Mouse (Mus musculus) forebrain, embryonic 13.5 days (tissue): ENCODE results near the gene Foxa1. TPM values are rescaled to one million over a fixed set of nuclear protein-coding genes. Genes with fewer than 3 reads are reported as not detected.

Experiments
- ATAC-seq: fragments of 200-750 bp; cut with Nextera tagmentation; 2 replicates; pipeline ENCODE4 v1.8.0; 2017
- H3K27ac ChIP-seq: fragments of 300-500 bp; sonication (generic); 2 replicates; pipeline ENCODE4 v1.5.1; 2015; ENCODE audit warnings: inconsistent platforms, mild to moderate bottlenecking, moderate library complexity
- H3K27me3 ChIP-seq: fragments of 300-500 bp; sonication (generic); 2 replicates; pipeline ENCODE4 v1.6.1; 2015; ENCODE audit warnings: mild to moderate bottlenecking, inconsistent platforms
- H3K36me3 ChIP-seq: fragments of 300-500 bp; sonication (generic); 2 replicates; pipeline ENCODE4 v1.6.1; 2015; ENCODE audit warnings: mild to moderate bottlenecking, inconsistent platforms; ENCODE audit not compliant: poor library complexity, severe bottlenecking
- H3K4me1 ChIP-seq: fragments of 300-500 bp; sonication (generic); 2 replicates; pipeline ENCODE4 v1.6.1; 2015; ENCODE audit warnings: inconsistent platforms
- H3K4me2 ChIP-seq: fragments of 300-500 bp; sonication (generic); 2 replicates; pipeline ENCODE4 v1.6.1; 2015; ENCODE audit warnings: inconsistent platforms, mild to moderate bottlenecking, moderate library complexity
- H3K4me3 ChIP-seq: fragments of 300-500 bp; sonication (generic); 2 replicates; pipeline ENCODE4 v1.5.1; 2015; ENCODE audit warnings: mild to moderate bottlenecking, inconsistent platforms
- H3K9ac ChIP-seq: fragments of 300-500 bp; sonication (generic); 2 replicates; pipeline ENCODE4 v1.6.1; 2015; ENCODE audit warnings: mild to moderate bottlenecking, inconsistent platforms
- H3K9me3 ChIP-seq: fragments of 300-500 bp; sonication (generic); replicated peaks from 2 replicates; pipeline ENCODE4 v1.6.1; 2016; ENCODE audit warnings: inconsistent platforms
- WGBS: fragments of 180-500 bp; shearing (Covaris S2); methylation state at CpG from one replicate; pipeline ENCODE4 v1.1.7; 2015; 5-methylcytosine and 5-hydroxymethylcytosine counted together
- polyA plus RNA-seq: library from polyadenylated mRNA; unstranded; fragments of >200 nt; fragmentation: Nextera tagmentation; extraction: Ambion mirVana; gene quantifications from 2 replicates; pipeline ENCODE4 v1.2.1, GENCODE M21; 2015

Gene Foxa1
- polyA plus RNA-seq, 1 experiment from 2014 or later: 0.43 TPM

DNA sequence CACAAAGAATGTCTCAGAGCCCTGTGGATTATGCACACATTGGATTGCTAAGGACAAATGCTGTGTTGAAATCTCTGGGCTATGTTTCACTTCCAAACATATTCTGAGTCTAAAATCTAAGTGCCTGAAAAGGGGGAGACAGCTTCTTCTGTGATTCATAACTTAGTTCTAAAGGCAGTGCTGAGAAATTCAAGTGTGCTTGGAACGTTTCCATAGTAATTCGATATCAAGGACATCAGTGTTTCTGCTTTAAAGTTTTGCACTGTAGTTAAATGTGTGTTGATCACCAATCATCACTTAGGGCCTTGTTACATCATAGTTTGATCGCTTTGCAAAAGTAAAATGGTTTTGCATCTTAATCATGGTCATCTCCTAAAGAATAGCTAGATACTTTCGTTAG lies 37.0 kb downstream of the Foxa1 start:
- H3K9ac ChIP-seq: no peak overlapping the region
- H3K4me1 ChIP-seq: no peaks in the 10 kb centered on the region
- no peak overlapping the region for H3K4me3 ChIP-seq
- no peaks in the 10 kb centered on the region for H3K36me3 ChIP-seq
- H3K4me2 ChIP-seq: no peak overlapping the region
- no peaks in the 10 kb centered on the region for H3K9me3 ChIP-seq
- 81% methylated on average over 4 of the region's 4 CpGs for WGBS
- H3K27me3 ChIP-seq: no peaks in the 10 kb centered on the region
- ATAC-seq: no peak
- no peak overlapping the region for H3K27ac ChIP-seq

DNA sequence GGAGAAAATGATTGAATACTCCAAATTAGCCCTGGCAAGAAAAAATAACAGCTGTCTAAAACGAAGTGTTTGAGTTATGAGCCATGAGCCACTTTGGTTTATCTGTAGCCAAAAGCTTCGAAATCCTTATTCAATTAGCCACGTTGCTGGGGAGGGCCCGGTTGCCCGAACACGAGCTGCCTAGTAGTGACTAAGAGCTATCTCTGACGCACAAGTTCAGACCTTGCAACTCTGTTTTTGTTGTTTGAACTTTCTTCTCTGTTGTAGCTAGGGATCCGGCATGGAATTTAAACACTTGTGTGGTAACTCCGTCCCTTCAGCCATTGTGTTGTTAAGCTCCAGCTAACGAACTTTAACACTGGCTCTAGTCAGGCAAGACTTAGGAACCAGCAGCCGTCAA lies 37.8 kb downstream of the Foxa1 start:
- WGBS: 21% methylated on average over 11 of the region's 11 CpGs
- no peak overlapping the region for H3K9ac ChIP-seq
- H3K9me3 ChIP-seq: no peaks in the 10 kb centered on the region
- H3K27ac ChIP-seq: no peak overlapping the region
- H3K27me3 ChIP-seq: no peaks in the 10 kb centered on the region
- H3K4me1 ChIP-seq: no peaks in the 10 kb centered on the region
- no peak overlapping the region for H3K4me3 ChIP-seq
- H3K36me3 ChIP-seq: no peaks in the 10 kb centered on the region
- no peak overlapping the region for H3K4me2 ChIP-seq
- ATAC-seq: no peak

DNA sequence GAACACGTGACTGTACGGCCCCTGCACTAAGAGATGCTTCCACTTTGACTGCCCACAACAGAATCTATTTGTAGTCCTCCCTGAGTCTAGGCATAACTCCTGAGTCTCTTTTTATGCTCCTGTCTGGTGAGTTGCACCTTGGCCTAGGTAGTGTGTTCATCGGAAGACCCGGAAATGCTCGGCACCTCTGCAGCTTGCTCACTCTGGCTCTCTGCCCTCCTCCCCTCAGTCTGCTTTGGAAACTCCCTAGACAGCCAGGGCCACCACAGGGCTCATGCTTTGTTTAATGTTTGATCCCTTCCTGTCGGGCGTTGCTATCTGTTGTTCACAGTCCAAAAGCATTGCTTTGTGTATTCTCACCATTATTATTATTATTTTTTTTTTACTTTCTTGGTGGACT lies 41.4 kb downstream of the Foxa1 start:
- no peak for ATAC-seq
- Histone ChIP-seq H3K27me3 (no peaks in the 10 kb centered on the region), H3K27ac (no peak overlapping the region), H3K9me3 (no peaks in the 10 kb centered on the region), H3K4me3 (no peak overlapping the region), H3K4me1 (no peaks in the 10 kb centered on the region), H3K4me2 (no peak overlapping the region), H3K36me3 (no peaks in the 10 kb centered on the region), H3K9ac (no peak overlapping the region)
- WGBS: 85% methylated on average over 7 of the region's 7 CpGs

DNA sequence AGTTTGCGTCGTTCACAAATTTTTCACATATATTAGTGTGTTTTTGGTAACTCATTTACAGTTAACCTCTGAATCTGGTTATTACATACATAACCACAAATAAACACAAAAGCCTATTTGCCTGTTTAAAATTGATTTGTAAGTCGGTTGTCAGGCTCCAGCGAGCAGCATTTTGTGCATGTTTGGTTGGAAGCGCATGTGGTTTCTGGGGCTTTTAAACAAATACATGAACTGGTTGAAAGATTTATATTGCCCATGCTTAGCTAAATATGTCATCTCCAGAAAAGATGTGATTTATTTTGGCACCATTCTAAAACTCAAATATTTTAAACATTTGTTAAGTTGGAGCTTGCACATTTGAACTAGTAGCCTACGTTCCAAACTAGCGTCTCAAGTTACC lies 46.5 kb downstream of the Foxa1 start:
- no peak for ATAC-seq
- WGBS: 91% methylated on average over 7 of the region's 7 CpGs

DNA sequence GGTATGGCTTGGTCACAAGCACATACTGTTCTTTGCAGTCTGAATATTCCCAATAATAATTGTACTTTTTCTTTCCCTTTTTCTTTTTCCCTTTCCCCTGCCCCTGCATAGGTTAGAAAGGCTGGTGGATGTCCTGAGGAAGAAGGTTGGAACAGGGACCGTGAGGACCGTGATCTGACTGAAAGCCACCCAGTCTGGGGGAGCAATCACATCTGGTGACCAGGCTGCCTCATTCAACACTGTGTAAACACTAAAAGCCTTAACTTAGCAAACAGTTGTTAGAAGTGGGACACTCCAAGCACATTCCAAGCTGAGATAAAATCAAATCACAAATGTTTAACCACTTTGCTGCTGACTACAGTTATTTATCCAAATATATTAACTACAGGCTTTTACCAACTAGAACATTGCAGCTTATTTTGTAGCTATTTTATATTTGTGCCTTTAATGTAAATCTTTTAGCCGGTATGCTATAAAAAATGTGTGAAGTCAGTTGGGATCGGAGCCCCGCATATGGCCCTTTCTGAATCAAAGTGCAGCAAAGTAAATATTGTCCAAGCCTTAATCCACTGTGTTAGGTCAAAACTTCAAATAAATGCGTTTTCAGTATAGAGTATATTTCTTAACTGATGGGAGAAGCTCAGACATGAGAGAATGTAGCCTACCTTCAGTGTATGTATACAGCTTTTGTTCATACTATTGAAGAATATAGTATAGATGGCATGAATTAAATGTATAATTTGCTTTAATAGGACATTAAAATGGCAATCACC lies 50.2 kb downstream of the Foxa1 start:
- Histone ChIP-seq H3K27ac (no peak overlapping the region), H3K27me3 (no peaks in the 10 kb centered on the region), H3K36me3 (no peaks in the 10 kb centered on the region), H3K4me2 (no peak overlapping the region), H3K9me3 (no peaks in the 10 kb centered on the region), H3K4me3 (no peak overlapping the region), H3K9ac (no peak overlapping the region), H3K4me1 (no peaks in the 10 kb centered on the region)
- no peak for ATAC-seq
- WGBS: 86% methylated on average over 6 of the region's 6 CpGs

More for the DNA sequence above, 46.5 kb downstream of the Foxa1 start:
- no peaks in the 10 kb centered on the region for H3K9me3 ChIP-seq
- no peaks in the 10 kb centered on the region for H3K27me3 ChIP-seq
- H3K36me3 ChIP-seq: no peaks in the 10 kb centered on the region
- no peak overlapping the region for H3K27ac ChIP-seq
- H3K4me2 ChIP-seq: no peak overlapping the region
- no peak overlapping the region for H3K4me3 ChIP-seq
- no peaks in the 10 kb centered on the region for H3K4me1 ChIP-seq
- H3K9ac ChIP-seq: no peak overlapping the region

Other genes starting within 250 kb of the Foxa1 start
- gene Ttc6, start 17.2 kb upstream of the Foxa1 start, polyA plus RNA-seq: 0.14 and 0.50 TPM in 2 replicates